Mouse (Mus musculus) stomach, embryonic 14.5 days (tissue): ENCODE measurements at regions not wholly inside any gene's neighbourhood (a gene's known extent, or its start where the extent isn't known, plus 50 kb on each side); places are given as distances from the start of the nearest gene placed in this dataset. TPM values are rescaled to one million over a fixed set of nuclear protein-coding genes. Genes with fewer than 3 reads are reported as not detected.

Source experiments
- ATAC-seq: fragments of 200-750 bp; cut with Nextera tagmentation; 2 replicates; pipeline ENCODE4 v1.8.0; 2017; ENCODE audit warnings: low read depth, moderate TSS enrichment; ENCODE audit not compliant: insufficient number of reproducible peaks, insufficient read depth, low FRiP score
- H3K27ac ChIP-seq: fragments of 300-500 bp; sonication (generic); 2 replicates; pipeline ENCODE4 v1.5.1; 2014; ENCODE audit warnings: mild to moderate bottlenecking, low read length, moderate library complexity, mixed read lengths
- H3K27me3 ChIP-seq: fragments of 300-500 bp; sonication (generic); 2 replicates; pipeline ENCODE4 v1.6.1; 2014; ENCODE audit warnings: low read length, control low read depth, mixed read lengths; ENCODE audit not compliant: control insufficient read depth, insufficient read depth
- H3K36me3 ChIP-seq: fragments of 300-500 bp; sonication (generic); 2 replicates; pipeline ENCODE4 v1.6.1; 2014; ENCODE audit warnings: mild to moderate bottlenecking, control low read depth, low read length, moderate library complexity, mixed read lengths; ENCODE audit not compliant: control insufficient read depth, insufficient read depth
- H3K4me1 ChIP-seq: fragments of 300-500 bp; sonication (generic); 2 replicates; pipeline ENCODE4 v1.6.1; 2014; ENCODE audit warnings: low read length, control low read depth, mixed read lengths; ENCODE audit not compliant: control insufficient read depth, insufficient read depth
- H3K4me2 ChIP-seq: fragments of 300-500 bp; sonication (generic); replicated peaks from 2 replicates; pipeline ENCODE4 v1.6.1; 2014; ENCODE audit warnings: low read depth, low read length, control low read depth
- H3K4me3 ChIP-seq: fragments of 300-500 bp; sonication (generic); 2 replicates; pipeline ENCODE4 v1.5.1; 2014; ENCODE audit warnings: low read depth, low read length, control low read depth
- H3K9ac ChIP-seq: fragments of 300-500 bp; sonication (generic); replicated peaks from 2 replicates; pipeline ENCODE4 v1.6.1; 2014; ENCODE audit warnings: low read depth, mild to moderate bottlenecking, control low read depth, low read length, moderate library complexity, mixed read lengths
- H3K9me3 ChIP-seq: fragments of 300-500 bp; sonication (generic); 2 replicates; pipeline ENCODE4 v1.6.1; 2016; ENCODE audit warnings: low read depth, low read length, control low read depth; ENCODE audit not compliant: control insufficient read depth
- WGBS: fragments of 180-500 bp; shearing (Covaris S2); extraction: QIAGEN DNeasy Blood & Tissue Kit; methylation state at CpG from one replicate; pipeline ENCODE4 v1.1.7; 2014; 5-methylcytosine and 5-hydroxymethylcytosine counted together
- microRNA-seq: library from miRNA; unstranded; fragments of <30 nt; microRNA quantifications from one replicate; pipeline ENCODE4, GENCODE M21; 2016

- H3K4me2 ChIP-seq: no peak overlapping the region
- H3K4me1 ChIP-seq: no peaks in the 10 kb centered on the region
- H3K27ac ChIP-seq: no peak overlapping the region
- ATAC-seq: no peak
- WGBS: 88% methylated on average over 10 of the region's 10 CpGs
- no peak overlapping the region for H3K4me3 ChIP-seq
- no peaks in the 10 kb centered on the region for H3K27me3 ChIP-seq
- no peak overlapping the region for H3K9ac ChIP-seq
- no peaks in the 10 kb centered on the region for H3K9me3 ChIP-seq
- H3K36me3 ChIP-seq: no peaks in the 10 kb centered on the region
Observed at GRCm38 (mm10) chr5:118504170-118504569, 56.3 kb upstream of the Med13l start.

GRCm38 (mm10) chr5:118504926-118505325 is 55.6 kb upstream of the Med13l start:
- Histone ChIP-seq H3K4me1 (no peaks in the 10 kb centered on the region), H3K4me2 (no peak overlapping the region), H3K4me3 (no peak overlapping the region), H3K27ac (no peak overlapping the region), H3K36me3 (no peaks in the 10 kb centered on the region), H3K9ac (no peak overlapping the region), H3K27me3 (no peaks in the 10 kb centered on the region), H3K9me3 (no peaks in the 10 kb centered on the region)
- 45% methylated on average over 7 of the region's 7 CpGs for WGBS
- no peak for ATAC-seq

- no peak overlapping the region for H3K27ac ChIP-seq
- H3K36me3 ChIP-seq: no peaks in the 10 kb centered on the region
- peaks cover 21% of the 10 kb centered on the region for H3K4me1 ChIP-seq
- no peaks in the 10 kb centered on the region for H3K27me3 ChIP-seq
- ATAC-seq: no peak
- 45% methylated on average over 5 of the region's 5 CpGs for WGBS
- H3K4me3 ChIP-seq: no peak overlapping the region
- H3K4me2 ChIP-seq: no peak overlapping the region
- no peaks in the 10 kb centered on the region for H3K9me3 ChIP-seq
- H3K9ac ChIP-seq: no peak overlapping the region
Observed at GRCm38 (mm10) chr5:118509871-118510270, 50.6 kb upstream of the Med13l start.

Small RNAs in the stretch of these regions (microRNA-seq; reads per million reads assigned to microRNA genes)
- not detected for gene Gm26455
